Mouse (Mus musculus) stomach, postnatal 0 days (tissue): Measurements from ENCODE around the gene Gbf1. TPM values are rescaled to one million over a fixed set of nuclear protein-coding genes. Genes with fewer than 3 reads are reported as not detected.

Experiments used
- ATAC-seq: fragments of 200-750 bp; cut with Nextera tagmentation; 2 replicates; pipeline ENCODE4 v1.8.0; 2017; ENCODE audit not compliant: low FRiP score, low TSS enrichment
- DNase-seq: peaks from one replicate; pipeline ENCODE4 v3.0.0-alpha.2; 2016; ENCODE audit warnings: low spot score
- H3K27ac ChIP-seq: fragments of 300-500 bp; sonication (generic); replicated peaks from 2 replicates; pipeline ENCODE4 v1.5.1; 2014; ENCODE audit warnings: mild to moderate bottlenecking, control low read depth
- H3K27me3 ChIP-seq: fragments of 300-500 bp; sonication (generic); 2 replicates; pipeline ENCODE4 v1.6.1; 2014; ENCODE audit warnings: low read length; ENCODE audit not compliant: control insufficient read depth, insufficient read depth
- H3K36me3 ChIP-seq: fragments of 300-500 bp; sonication (generic); 2 replicates; pipeline ENCODE4 v1.6.1; 2014; ENCODE audit warnings: low read length, mixed read lengths; ENCODE audit not compliant: control insufficient read depth, insufficient read depth
- H3K4me1 ChIP-seq: fragments of 300-500 bp; sonication (generic); replicated peaks from 2 replicates; pipeline ENCODE4 v1.6.1; 2014; ENCODE audit warnings: antibody characterized with exemption; ENCODE audit not compliant: control insufficient read depth, insufficient read depth
- H3K4me2 ChIP-seq: fragments of 300-500 bp; sonication (generic); replicated peaks from 2 replicates; pipeline ENCODE4 v1.6.1; 2014; ENCODE audit warnings: low read depth, mild to moderate bottlenecking, control low read depth, moderate library complexity
- H3K4me3 ChIP-seq: fragments of 300-500 bp; sonication (generic); 2 replicates; pipeline ENCODE4 v1.5.1; 2014; ENCODE audit warnings: low read depth, low read length, control low read depth
- H3K9ac ChIP-seq: fragments of 300-500 bp; sonication (generic); 2 replicates; pipeline ENCODE4 v1.6.1; 2014; ENCODE audit warnings: mild to moderate bottlenecking, low read length, control low read depth, mixed read lengths
- H3K9me3 ChIP-seq: fragments of 300-500 bp; sonication (generic); 2 replicates; pipeline ENCODE4 v1.6.1; 2016; ENCODE audit warnings: low read length; ENCODE audit not compliant: control insufficient read depth
- CTCF ChIP-seq: IDR thresholded peaks from 2 replicates; pipeline ENCODE4 v1.5.1; 2016; ENCODE audit warnings: antibody characterized with exemption, low read depth, mild to moderate bottlenecking, moderate library complexity
- EP300 ChIP-seq: optimal IDR thresholded peaks from 2 replicates; pipeline ENCODE3; 2016; ENCODE audit warnings: antibody characterized with exemption
- WGBS: fragments of 180-500 bp; shearing (Covaris S2); extraction: QIAGEN DNeasy Blood & Tissue Kit; methylation state at CpG from one replicate; pipeline ENCODE4 v1.1.7; 2014; 5-methylcytosine and 5-hydroxymethylcytosine counted together
- polyA plus RNA-seq: library from polyadenylated mRNA; unstranded; fragments of >200 nt; fragmentation: Nextera tagmentation; extraction: Ambion mirVana; gene quantifications from 2 replicates; pipeline ENCODE4 v1.2.1, GENCODE M21; 2015

Gbf1 gene
- polyA plus RNA-seq, 1 experiment from 2014 or later, result 29.0 TPM

GRCm38 (mm10) chr19:46313116-46313515 is 160.8 kb downstream of the Gbf1 start:
- 0 out of 2 replicates have a peak, but pooled peaks cover 2% of the 10 kb centered on the region for H3K27me3 ChIP-seq
- no peak overlapping the region for H3K9ac ChIP-seq
- H3K27ac ChIP-seq, result no peak overlapping the region
- DNase-seq, result peak; percentile 12
- H3K4me1 ChIP-seq, result peaks cover 6% of the 10 kb centered on the region; the same call in 1 of the 2 replicates
- no peak overlapping the region for H3K4me3 ChIP-seq
- WGBS, result 86% methylated on average over 9 of the region's 9 CpGs
- peaks cover 27% of the 10 kb centered on the region for H3K36me3 ChIP-seq
- no peaks in the 10 kb centered on the region for H3K9me3 ChIP-seq
- ATAC-seq, result no peak
- no peak overlapping the region for H3K4me2 ChIP-seq
- TF ChIP-seq EP300, result no peak
- no peak for TF ChIP-seq CTCF

- peaks cover 27% of the 10 kb centered on the region for H3K36me3 ChIP-seq
- WGBS, result 69% methylated on average over 6 of the region's 6 CpGs
- ATAC-seq (no peak), DNase-seq (peak; percentile 16)
- peaks cover 6% of the 10 kb centered on the region; the same call in 1 of the 2 replicates for H3K4me1 ChIP-seq
- no peak overlapping the region for H3K4me3 ChIP-seq
- H3K9ac ChIP-seq, result no peak overlapping the region
- no peaks in the 10 kb centered on the region for H3K9me3 ChIP-seq
- 0 out of 2 replicates have a peak, but pooled peaks cover 3% of the 10 kb centered on the region for H3K27me3 ChIP-seq
- H3K27ac ChIP-seq, result no peak overlapping the region
- TF ChIP-seq EP300 (no peak), CTCF (peak; percentile 10; the same call in 1 of the 2 replicates)
- no peak overlapping the region for H3K4me2 ChIP-seq
Observed at GRCm38 (mm10) chr19:46313591-46313990, 161.3 kb downstream of the Gbf1 start.

- DNase-seq (peak; percentile 65), ATAC-seq (no peak)
- Histone ChIP-seq H3K4me3 (no peak overlapping the region), H3K9me3 (no peaks in the 10 kb centered on the region), H3K27me3 (0 out of 2 replicates have a peak, but pooled peaks cover 3% of the 10 kb centered on the region), H3K9ac (peak overlapping the region; percentile 41), H3K4me1 (peaks cover 6% of the 10 kb centered on the region; the same call in 1 of the 2 replicates), H3K4me2 (peak overlapping the region; percentile 29), H3K27ac (peak overlapping the region; percentile 85; the same call in 1 of the 2 replicates), H3K36me3 (peaks cover 27% of the 10 kb centered on the region)
- TF ChIP-seq CTCF, result no peak
- 20% methylated on average over 17 of the region's 18 CpGs for WGBS
Observed at GRCm38 (mm10) chr19:46314151-46314601, 161.9 kb downstream of the Gbf1 start.

- TF ChIP-seq CTCF, result no peak
- no peak for TF ChIP-seq EP300
- Histone ChIP-seq H3K4me3 (no peak overlapping the region), H3K4me1 (peaks cover 6% of the 10 kb centered on the region; the same call in 1 of the 2 replicates), H3K27ac (peak overlapping the region; percentile 85), H3K36me3 (peaks cover 24% of the 10 kb centered on the region), H3K9ac (peak overlapping the region; percentile 41), H3K9me3 (no peaks in the 10 kb centered on the region), H3K4me2 (peak overlapping the region; percentile 29), H3K27me3 (peaks cover 3% of the 10 kb centered on the region; the same call in 1 of the 2 replicates)
- DNase-seq, result peak; percentile 72
- peak; percentile 47 for ATAC-seq
- 21% methylated on average over 14 of the region's 14 CpGs for WGBS
Observed at GRCm38 (mm10) chr19:46314872-46315742, 162.8 kb downstream of the Gbf1 start.

- Histone ChIP-seq H3K27me3 (peaks cover 3% of the 10 kb centered on the region; the same call in 1 of the 2 replicates), H3K4me3 (peak overlapping the region; percentile 60), H3K9me3 (no peaks in the 10 kb centered on the region), H3K4me2 (peak overlapping the region; percentile 64), H3K27ac (peak overlapping the region; percentile 89), H3K36me3 (peaks cover 17% of the 10 kb centered on the region; the same call in 1 of the 2 replicates), H3K4me1 (peaks cover 6% of the 10 kb centered on the region; the same call in 1 of the 2 replicates), H3K9ac (peak overlapping the region; percentile 74)
- WGBS, result 33% methylated on average over 12 of the region's 12 CpGs
- DNase-seq (peak; percentile 44), ATAC-seq (peak; percentile 63; the same call in 1 of the 2 replicates)
- TF ChIP-seq EP300, result peak; percentile 82
- no peak for TF ChIP-seq CTCF
Observed at GRCm38 (mm10) chr19:46315752-46316610, 163.7 kb downstream of the Gbf1 start.
